Mouse (Mus musculus) right cerebral cortex, postnatal 25 days (tissue): ENCODE results near the gene Olfr61.
"Not testable (repeated sequence)": the region's sequence is repeated elsewhere in the genome, so short reads cannot be mapped to it uniquely, and the experiment has no call there.

Experiments used
- DNase-seq: peaks from one replicate; pipeline ENCODE4 v3.0.0; 2022

The Olfr61 gene

GRCm38 (mm10) chr7:140628670-140629069 lies at the start of gene Olfr61:
Gene Olfr61, plus strand, starts transcription at chr7:140628970.
- DNase-seq = not testable (repeated sequence)

- DNase-seq = not testable (repeated sequence)
Measured at GRCm38 (mm10) chr7:140600969-140601368, 27.8 kb upstream of the Olfr61 start, which contains the start of gene Olfr46. Gene Olfr46, plus strand, starts transcription at chr7:140601269.

- DNase-seq = no peak
Measured at GRCm38 (mm10) chr7:140630559-140630958, 1.8 kb downstream of the Olfr61 start.

GRCm38 (mm10) chr7:140646152-140646551 lies 17.4 kb downstream of the Olfr61 start, which contains the start of gene Olfr53:
Gene Olfr53, plus strand, starts transcription at chr7:140646452.
- DNase-seq = no peak

- no peak for DNase-seq
Measured at GRCm38 (mm10) chr7:140659630-140660029, 30.9 kb downstream of the Olfr61 start, which contains the start of gene Olfr539. Gene Olfr539, plus strand, starts transcription at chr7:140659930.

GRCm38 (mm10) chr7:140670693-140671092 lies 41.9 kb downstream of the Olfr61 start:
- not testable (repeated sequence) for DNase-seq

- no peak for DNase-seq
Measured at GRCm38 (mm10) chr7:140675863-140676262, 47.1 kb downstream of the Olfr61 start.

- not testable (repeated sequence) for DNase-seq
Measured at GRCm38 (mm10) chr7:140679591-140679990, 50.8 kb downstream of the Olfr61 start.

GRCm38 (mm10) chr7:140681651-140682050 lies 52.9 kb downstream of the Olfr61 start, which contains the start of gene Olfr45:
Gene Olfr45, plus strand, starts transcription at chr7:140681951.
- no peak for DNase-seq
